Mouse (Mus musculus) neural tube, embryonic 14.5 days (tissue): Measurements from ENCODE around the gene Rundc1. TPM values are rescaled to one million over a fixed set of nuclear protein-coding genes. Genes with fewer than 3 reads are reported as not detected.
"Not testable (repeated sequence)": the region's sequence is repeated elsewhere in the genome, so short reads cannot be mapped to it uniquely, and the experiment has no call there.

ENCODE experiments used
- ATAC-seq: fragments of 200-750 bp; cut with Nextera tagmentation; 2 replicates; pipeline ENCODE4 v1.8.0; 2017; ENCODE audit warnings: low read depth, mild to moderate bottlenecking, moderate TSS enrichment, moderate library complexity
- H3K27ac ChIP-seq: fragments of 300-500 bp; sonication (generic); 2 replicates; pipeline ENCODE4 v1.5.1; 2014; ENCODE audit warnings: low read depth, mild to moderate bottlenecking, control low read depth, low read length, moderate library complexity, mixed read lengths
- H3K27me3 ChIP-seq: fragments of 300-500 bp; sonication (generic); 2 replicates; pipeline ENCODE4 v1.6.1; 2014; ENCODE audit warnings: low read length; ENCODE audit not compliant: control insufficient read depth, insufficient read depth
- H3K36me3 ChIP-seq: fragments of 300-500 bp; sonication (generic); 2 replicates; pipeline ENCODE4 v1.6.1; 2014; ENCODE audit warnings: low read length, mixed read lengths; ENCODE audit not compliant: control insufficient read depth, insufficient read depth
- H3K4me1 ChIP-seq: fragments of 300-500 bp; sonication (generic); 2 replicates; pipeline ENCODE4 v1.6.1; 2014; ENCODE audit warnings: low read length; ENCODE audit not compliant: control insufficient read depth, insufficient read depth
- H3K4me2 ChIP-seq: fragments of 300-500 bp; sonication (generic); 2 replicates; pipeline ENCODE4 v1.6.1; 2014; ENCODE audit warnings: mild to moderate bottlenecking, low read depth, low read length, control low read depth
- H3K4me3 ChIP-seq: fragments of 300-500 bp; sonication (generic); 2 replicates; pipeline ENCODE4 v1.5.1; 2014; ENCODE audit warnings: low read depth, low read length, control low read depth, mixed read lengths
- H3K9ac ChIP-seq: fragments of 300-500 bp; sonication (generic); replicated peaks from 2 replicates; pipeline ENCODE4 v1.6.1; 2014; ENCODE audit warnings: low read depth, mild to moderate bottlenecking, control low read depth, low read length, mixed read lengths
- H3K9me3 ChIP-seq: fragments of 300-500 bp; sonication (generic); 2 replicates; pipeline ENCODE4 v1.6.1; 2016; ENCODE audit warnings: low read length; ENCODE audit not compliant: control insufficient read depth
- WGBS: fragments of 180-500 bp; shearing (Covaris S2); extraction: QIAGEN DNeasy Blood & Tissue Kit; methylation state at CpG from one replicate; pipeline ENCODE4 v1.1.7; 2014; 5-methylcytosine and 5-hydroxymethylcytosine counted together
- polyA plus RNA-seq: library from polyadenylated mRNA; unstranded; fragments of >200 nt; fragmentation: Nextera tagmentation; extraction: Ambion mirVana; gene quantifications from 2 replicates; pipeline ENCODE4 v1.2.1, GENCODE M21; 2014

The Rundc1 gene
- polyA plus RNA-seq, 1 experiment from 2014 or later, result 20.4 TPM

GRCm38 (mm10) chr11:101449596-101449995, 24.7 kb downstream of the Rundc1 start:
- not testable (repeated sequence) for H3K27ac ChIP-seq, H3K4me1 ChIP-seq, H3K9me3 ChIP-seq, H3K27me3 ChIP-seq, H3K9ac ChIP-seq, H3K36me3 ChIP-seq, H3K4me2 ChIP-seq, ATAC-seq, H3K4me3 ChIP-seq
- WGBS, result 92% methylated on average over 4 of the region's 4 CpGs

- H3K27me3 ChIP-seq, result no peaks in the 10 kb centered on the region
- H3K4me3 ChIP-seq, result no peak overlapping the region
- no peaks in the 10 kb centered on the region for H3K4me1 ChIP-seq
- peaks cover 4% of the 10 kb centered on the region for H3K36me3 ChIP-seq
- ATAC-seq, result no peak
- no peaks in the 10 kb centered on the region for H3K9me3 ChIP-seq
- no peak overlapping the region for H3K9ac ChIP-seq
- no peak overlapping the region for H3K27ac ChIP-seq
- no peak overlapping the region for H3K4me2 ChIP-seq
- 80% methylated on average over 3 of the region's 3 CpGs for WGBS
Measured at GRCm38 (mm10) chr11:101450394-101450793, 25.5 kb downstream of the Rundc1 start.

GRCm38 (mm10) chr11:101451536-101451935, 26.7 kb downstream of the Rundc1 start:
- H3K4me3 ChIP-seq, result no peak overlapping the region
- no peaks in the 10 kb centered on the region for H3K27me3 ChIP-seq
- H3K4me2 ChIP-seq, result no peak overlapping the region
- H3K27ac ChIP-seq, result no peak overlapping the region
- H3K9me3 ChIP-seq, result no peaks in the 10 kb centered on the region
- no peak overlapping the region for H3K9ac ChIP-seq
- no peaks in the 10 kb centered on the region for H3K4me1 ChIP-seq
- WGBS, result 91% methylated on average over 10 of the region's 10 CpGs
- no peak for ATAC-seq
- H3K36me3 ChIP-seq, result no peaks in the 10 kb centered on the region; the same call in 1 of the 2 replicates

- Histone ChIP-seq H3K27ac (no peak overlapping the region), H3K27me3 (no peaks in the 10 kb centered on the region), H3K4me1 (no peaks in the 10 kb centered on the region), H3K36me3 (peaks cover 2% of the 10 kb centered on the region; the same call in 1 of the 2 replicates), H3K4me2 (no peak overlapping the region), H3K9me3 (no peaks in the 10 kb centered on the region), H3K9ac (no peak overlapping the region), H3K4me3 (no peak overlapping the region)
- WGBS, result 78% methylated on average over 10 of the region's 10 CpGs
- ATAC-seq, result no peak
Measured at GRCm38 (mm10) chr11:101452093-101452774, 27.3 kb downstream of the Rundc1 start.

- Histone ChIP-seq H3K4me1 (no peaks in the 10 kb centered on the region), H3K4me3 (no peak overlapping the region), H3K9ac (no peak overlapping the region), H3K27me3 (no peaks in the 10 kb centered on the region), H3K36me3 (peaks cover 26% of the 10 kb centered on the region), H3K4me2 (no peak overlapping the region), H3K27ac (no peak overlapping the region), H3K9me3 (no peaks in the 10 kb centered on the region)
- 44% methylated on average over 6 of the region's 6 CpGs for WGBS
- peak; percentile 65; the same call in 1 of the 2 replicates for ATAC-seq
Measured at GRCm38 (mm10) chr11:101454702-101455101, 29.8 kb downstream of the Rundc1 start.

GRCm38 (mm10) chr11:101455627-101456026, 30.7 kb downstream of the Rundc1 start:
- Histone ChIP-seq H3K4me2 (no peak overlapping the region), H3K36me3 (peaks cover 35% of the 10 kb centered on the region), H3K9ac (no peak overlapping the region), H3K4me3 (no peak overlapping the region), H3K9me3 (no peaks in the 10 kb centered on the region), H3K27me3 (no peaks in the 10 kb centered on the region), H3K27ac (no peak overlapping the region), H3K4me1 (no peaks in the 10 kb centered on the region)
- ATAC-seq, result no peak
- 92% methylated on average over 7 of the region's 7 CpGs for whole genome bisulfite sequencing

GRCm38 (mm10) chr11:101457631-101458030, 32.7 kb downstream of the Rundc1 start:
- Histone ChIP-seq H3K4me2 (no peak overlapping the region), H3K36me3 (peaks cover 47% of the 10 kb centered on the region), H3K9me3 (no peaks in the 10 kb centered on the region), H3K4me1 (peaks cover 8% of the 10 kb centered on the region; the same call in 1 of the 2 replicates), H3K27me3 (no peaks in the 10 kb centered on the region), H3K4me3 (no peak overlapping the region), H3K27ac (no peak overlapping the region), H3K9ac (no peak overlapping the region)
- WGBS, result 91% methylated on average over 9 of the region's 9 CpGs
- ATAC-seq, result no peak

- H3K36me3 ChIP-seq, result peaks cover 48% of the 10 kb centered on the region
- ATAC-seq, result no peak
- H3K9me3 ChIP-seq, result no peaks in the 10 kb centered on the region
- no peak overlapping the region for H3K27ac ChIP-seq
- H3K27me3 ChIP-seq, result no peaks in the 10 kb centered on the region
- H3K4me1 ChIP-seq, result peaks cover 13% of the 10 kb centered on the region
- no peak overlapping the region for H3K4me2 ChIP-seq
- H3K4me3 ChIP-seq, result no peak overlapping the region
- no peak overlapping the region for H3K9ac ChIP-seq
- 82% methylated on average over 12 of the region's 12 CpGs for whole genome bisulfite sequencing
Measured at GRCm38 (mm10) chr11:101458217-101458616, 33.3 kb downstream of the Rundc1 start.

- H3K36me3 ChIP-seq, result peaks cover 48% of the 10 kb centered on the region
- 32% methylated on average over 5 of the region's 6 CpGs for WGBS
- H3K4me1 ChIP-seq, result peaks cover 25% of the 10 kb centered on the region
- ATAC-seq, result no peak
- no peaks in the 10 kb centered on the region for H3K9me3 ChIP-seq
- no peak overlapping the region for H3K27ac ChIP-seq
- no peak overlapping the region for H3K9ac ChIP-seq
- H3K27me3 ChIP-seq, result no peaks in the 10 kb centered on the region
- H3K4me3 ChIP-seq, result no peak overlapping the region
- no peak overlapping the region for H3K4me2 ChIP-seq
Measured at GRCm38 (mm10) chr11:101459716-101460115, 34.8 kb downstream of the Rundc1 start.
